Mouse (Mus musculus) bone marrow, adult 2 months (tissue): ENCODE measurements around the gene Cdhr3.

Experiments
- CTCF ChIP-seq: fragments of 200-500 bp; IDR thresholded peaks from 2 replicates; pipeline ENCODE4 v1.5.1; 2011; ENCODE audit warnings: low read length, control low read depth; ENCODE audit not compliant: control insufficient read depth, insufficient read depth
- POLR2A ChIP-seq: fragments of 200-500 bp; IDR thresholded peaks from 2 replicates; pipeline ENCODE4 v1.6.1; 2011; ENCODE audit warnings: low read depth, mild to moderate bottlenecking, control low read depth, low read length, borderline replicate concordance; ENCODE audit not compliant: control insufficient read depth

- no peak for TF ChIP-seq CTCF
- no peak for TF ChIP-seq POLR2A
Measured at GRCm38 (mm10) chr12:33137857-33138256, 45.2 kb upstream of the Cdhr3 start.
